Mouse (Mus musculus) heart, postnatal 0 days (tissue): ENCODE measurements at regions not wholly inside any gene's neighbourhood (a gene's known extent, or its start where the extent isn't known, plus 50 kb on each side); places are given as distances from the start of the nearest gene placed in this dataset.

ENCODE experiments used
- ATAC-seq: fragments of 200-750 bp; cut with Nextera tagmentation; 2 replicates; pipeline ENCODE4 v1.8.0; 2017; ENCODE audit warnings: low read depth, moderate number of reproducible peaks, moderate library complexity; ENCODE audit not compliant: insufficient read depth
- DNase-seq: peaks from one replicate; pipeline ENCODE4 v3.0.0-alpha.2; 2016; ENCODE audit warnings: low spot score
- H3K27ac ChIP-seq: fragments of 300-500 bp; sonication (generic); 2 replicates; pipeline ENCODE4 v1.5.1; 2014; ENCODE audit warnings: low read depth, mild to moderate bottlenecking
- H3K27me3 ChIP-seq: fragments of 300-500 bp; sonication (generic); 2 replicates; pipeline ENCODE4 v1.6.1; 2014; ENCODE audit warnings: low read length, mixed read lengths; ENCODE audit not compliant: control insufficient read depth, insufficient read depth
- H3K36me3 ChIP-seq: fragments of 300-500 bp; sonication (generic); replicated peaks from 2 replicates; pipeline ENCODE4 v1.6.1; 2014; ENCODE audit warnings: low read length, mixed read lengths; ENCODE audit not compliant: control insufficient read depth, insufficient read depth
- H3K4me1 ChIP-seq: fragments of 300-500 bp; sonication (generic); 2 replicates; pipeline ENCODE4 v1.6.1; 2014; ENCODE audit warnings: antibody characterized with exemption; ENCODE audit not compliant: control insufficient read depth, insufficient read depth
- H3K4me2 ChIP-seq: fragments of 300-500 bp; sonication (generic); 2 replicates; pipeline ENCODE4 v1.6.1; 2014; ENCODE audit warnings: low read depth, mild to moderate bottlenecking, low read length, moderate library complexity
- H3K4me3 ChIP-seq: fragments of 300-500 bp; sonication (generic); 2 replicates; pipeline ENCODE4 v1.5.1; 2014; ENCODE audit warnings: low read depth, low read length
- H3K9ac ChIP-seq: fragments of 300-500 bp; sonication (generic); replicated peaks from 2 replicates; pipeline ENCODE4 v1.6.1; 2014; ENCODE audit warnings: low read depth, low read length, mixed read lengths
- H3K9me3 ChIP-seq: fragments of 300-500 bp; sonication (generic); replicated peaks from 2 replicates; pipeline ENCODE4 v1.6.1; 2016; ENCODE audit warnings: low read length; ENCODE audit not compliant: control insufficient read depth
- CTCF ChIP-seq: IDR thresholded peaks from 2 replicates; pipeline ENCODE4 v1.5.1; 2016; ENCODE audit warnings: antibody characterized with exemption, control low read depth, low read depth
- EP300 ChIP-seq: IDR thresholded peaks from 2 replicates; pipeline ENCODE4 v1.6.1; 2016; ENCODE audit warnings: antibody characterized with exemption, low read depth
- WGBS: fragments of 180-500 bp; shearing (Covaris S2); extraction: QIAGEN DNeasy Blood & Tissue Kit; methylation state at CpG from one replicate; pipeline ENCODE4 v1.1.7; 2014; 5-methylcytosine and 5-hydroxymethylcytosine counted together

DNA sequence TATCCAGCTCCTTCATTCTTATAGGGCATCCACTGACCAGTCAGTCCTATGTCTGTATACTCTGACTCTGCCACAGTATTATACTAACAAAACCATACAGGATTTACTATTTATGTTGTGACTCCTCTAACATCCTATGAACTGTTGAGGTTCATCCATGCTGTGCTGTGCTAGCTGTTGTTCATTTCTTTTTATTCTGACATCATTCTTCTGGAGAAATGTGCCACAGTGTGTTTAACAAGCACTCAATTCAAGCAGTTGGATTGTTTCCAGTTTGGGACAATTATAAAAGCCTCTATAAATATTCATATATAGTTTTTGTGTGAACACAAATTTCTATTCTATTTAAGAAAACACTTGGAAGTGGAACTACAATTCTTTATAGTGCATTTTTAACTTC is 252.6 kb upstream of the Mpdz start:
- Histone ChIP-seq H3K9ac (no peak overlapping the region), H3K4me1 (no peaks in the 10 kb centered on the region), H3K4me3 (no peak overlapping the region), H3K27me3 (no peaks in the 10 kb centered on the region), H3K27ac (no peak overlapping the region), H3K9me3 (no peaks in the 10 kb centered on the region), H3K4me2 (no peak overlapping the region), H3K36me3 (no peaks in the 10 kb centered on the region)
- ATAC-seq (no peak), DNase-seq (no peak)
- no peak for TF ChIP-seq CTCF

DNA sequence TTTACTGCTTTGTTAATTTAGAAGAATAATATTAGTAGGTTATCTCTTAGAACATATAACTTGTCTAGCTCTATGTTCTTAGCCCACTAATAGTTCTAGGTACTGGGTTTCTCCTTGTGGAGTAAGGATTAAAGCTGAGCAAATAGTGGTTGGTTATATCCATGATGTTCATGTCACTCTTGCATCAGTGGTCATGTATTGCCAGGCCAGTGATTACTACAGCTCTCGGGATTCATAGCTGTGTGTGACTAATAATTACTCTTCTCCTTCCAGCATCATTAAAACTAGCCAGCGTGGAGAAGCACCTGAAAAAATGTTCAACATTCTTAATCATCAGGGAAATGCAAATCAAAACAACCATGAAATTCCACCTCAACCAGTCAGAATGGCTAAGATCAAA is 234.6 kb upstream of the Mpdz start:
- ATAC-seq (no peak), DNase-seq (no peak)
- Histone ChIP-seq H3K9ac (no peak overlapping the region), H3K9me3 (no peaks in the 10 kb centered on the region), H3K4me1 (no peaks in the 10 kb centered on the region), H3K27me3 (no peaks in the 10 kb centered on the region), H3K36me3 (no peaks in the 10 kb centered on the region), H3K27ac (no peak overlapping the region), H3K4me2 (no peak overlapping the region), H3K4me3 (no peak overlapping the region)
- WGBS, result 70% methylated on average over 2 of the region's 2 CpGs
- TF ChIP-seq CTCF (no peak), EP300 (no peak)

GRCm38 (mm10) chr4:81674871-81675270 is 232.3 kb upstream of the Mpdz start:
- TF ChIP-seq EP300 (no peak), CTCF (no peak)
- 66% methylated on average over 2 of the region's 2 CpGs for WGBS
- DNase-seq, result no peak
- Histone ChIP-seq H3K9ac (no peak overlapping the region), H3K4me1 (no peaks in the 10 kb centered on the region), H3K27me3 (no peaks in the 10 kb centered on the region), H3K4me3 (no peak overlapping the region), H3K9me3 (no peaks in the 10 kb centered on the region), H3K4me2 (no peak overlapping the region), H3K36me3 (no peaks in the 10 kb centered on the region), H3K27ac (no peak overlapping the region)
- no peak for ATAC-seq

- DNase-seq (no peak), ATAC-seq (no peak)
- Histone ChIP-seq H3K27ac (no peak overlapping the region), H3K36me3 (no peaks in the 10 kb centered on the region), H3K4me3 (no peak overlapping the region), H3K27me3 (no peaks in the 10 kb centered on the region), H3K4me1 (no peaks in the 10 kb centered on the region), H3K9ac (no peak overlapping the region), H3K4me2 (no peak overlapping the region), H3K9me3 (no peaks in the 10 kb centered on the region)
- TF ChIP-seq EP300 (no peak), CTCF (no peak)
- WGBS, result 81% methylated on average over 4 of the region's 4 CpGs
These were observed 231.0 kb upstream of the Mpdz start for GRCm38 (mm10) chr4:81673398-81674265.

DNA sequence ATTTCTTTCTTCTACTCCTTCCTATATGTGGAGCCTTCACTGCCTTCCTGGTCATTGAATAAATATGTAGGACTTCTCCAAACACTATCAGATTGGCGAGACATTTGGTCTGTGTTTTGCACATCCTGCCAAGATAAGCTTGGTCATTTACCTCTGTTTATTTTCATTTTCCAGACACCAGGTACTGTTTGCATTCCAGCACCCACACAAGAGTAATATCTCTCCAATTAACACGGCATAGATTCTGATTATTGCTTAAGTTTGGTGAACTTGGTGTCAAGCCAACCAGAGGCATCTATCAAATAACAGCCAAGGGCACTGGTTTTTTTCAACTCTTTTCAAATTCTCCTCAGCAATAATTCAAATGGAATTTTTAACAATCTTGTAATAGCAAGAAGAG is 229.4 kb upstream of the Mpdz start:
- H3K36me3 ChIP-seq, result no peaks in the 10 kb centered on the region
- no peak for TF ChIP-seq EP300
- no peak for TF ChIP-seq CTCF
- 53% methylated on average over 2 of the region's 2 CpGs for WGBS
- H3K27me3 ChIP-seq, result no peaks in the 10 kb centered on the region
- DNase-seq (no peak), ATAC-seq (no peak)
- H3K4me1 ChIP-seq, result no peaks in the 10 kb centered on the region
- H3K4me2 ChIP-seq, result no peak overlapping the region
- no peak overlapping the region for H3K4me3 ChIP-seq
- H3K9ac ChIP-seq, result no peak overlapping the region
- no peaks in the 10 kb centered on the region for H3K9me3 ChIP-seq
- no peak overlapping the region for H3K27ac ChIP-seq

DNA sequence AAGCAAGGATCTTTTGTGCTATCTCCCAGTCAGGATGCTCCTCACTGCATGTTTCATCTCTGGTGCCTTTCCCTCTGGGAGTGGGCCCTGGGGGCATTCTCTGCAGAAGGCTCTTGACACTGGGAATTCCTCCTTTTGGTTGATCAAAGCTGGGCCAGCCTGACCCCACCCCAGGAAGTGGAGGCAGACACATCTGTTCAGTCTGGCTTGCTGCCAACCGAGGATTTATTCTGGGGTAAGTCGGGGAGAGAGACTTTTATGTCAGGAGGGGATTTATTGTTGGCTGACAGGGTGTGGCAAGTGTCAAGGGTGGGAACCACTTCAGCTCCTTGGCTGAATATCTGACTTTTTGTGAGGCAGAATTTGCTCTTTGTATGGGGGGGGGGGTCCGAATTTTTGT is 226.6 kb upstream of the Mpdz start:
- no peaks in the 10 kb centered on the region for H3K9me3 ChIP-seq
- TF ChIP-seq EP300 (no peak), CTCF (no peak)
- WGBS, result 10% methylated on average over 3 of the region's 3 CpGs
- ATAC-seq, result no peak
- no peak overlapping the region for H3K4me2 ChIP-seq
- H3K27me3 ChIP-seq, result no peaks in the 10 kb centered on the region
- DNase-seq, result no peak
- no peaks in the 10 kb centered on the region for H3K4me1 ChIP-seq
- no peak overlapping the region for H3K4me3 ChIP-seq
- H3K9ac ChIP-seq, result no peak overlapping the region
- no peaks in the 10 kb centered on the region for H3K36me3 ChIP-seq
- no peak overlapping the region for H3K27ac ChIP-seq
